Mouse (Mus musculus) erythroblast, adult 5-6 weeks (primary cell): ENCODE results near the gene Adam30. TPM values are rescaled to one million over a fixed set of nuclear protein-coding genes. Genes with fewer than 3 reads are reported as not detected.

Source experiments
- ATAC-seq: replicated peaks from 2 replicates; pipeline ENCODE4 v1.8.0; 2016; ENCODE audit warnings: moderate number of reproducible peaks, mild to moderate bottlenecking, moderate TSS enrichment, inconsistent platforms; ENCODE audit not compliant: poor library complexity, low FRiP score, severe bottlenecking
- total RNA-seq, 2 experiments: library from RNA; stranded (forward) in 1 of 2; stranded (reverse) in 1 of 2; fragments of 150-400 nt in 1 of 2; fragments of 200-764, 138-1000 nt in 1 of 2; gene quantifications; 2 replicates each; pipeline versions ENCODE4 v1.2.3 to v1.2.4; 2015 to 2017; ENCODE audit warnings: low replicate concordance in 2 of 2

Adam30 gene
- total RNA-seq, 2 experiments from 2014 or later = 0.09 TPM; not detected in 1

GRCm38 (mm10) chr3:98180805-98181204, 20.4 kb downstream of the Adam30 start:
- no peak for ATAC-seq

- no peak for ATAC-seq
Observed at GRCm38 (mm10) chr3:98185163-98185714, 24.8 kb downstream of the Adam30 start.

GRCm38 (mm10) chr3:98187777-98188176, 27.3 kb downstream of the Adam30 start:
- no peak for ATAC-seq

GRCm38 (mm10) chr3:98197711-98198532, 37.5 kb downstream of the Adam30 start:
- no peak for ATAC-seq

GRCm38 (mm10) chr3:98199747-98200146, 39.3 kb downstream of the Adam30 start:
- ATAC-seq = no peak

GRCm38 (mm10) chr3:98203282-98203681, 42.9 kb downstream of the Adam30 start:
- ATAC-seq = no peak

- no peak for ATAC-seq
Observed at GRCm38 (mm10) chr3:98206977-98207376, 46.5 kb downstream of the Adam30 start.

GRCm38 (mm10) chr3:98209161-98209560, 48.7 kb downstream of the Adam30 start:
- no peak for ATAC-seq

GRCm38 (mm10) chr3:98210860-98211259, 50.4 kb downstream of the Adam30 start:
- no peak for ATAC-seq

GRCm38 (mm10) chr3:98211301-98212081, 51.1 kb downstream of the Adam30 start:
- no peak for ATAC-seq

Other genes with a start within 250 kb of the Adam30 start
- gene Notch2, start 147.1 kb upstream of the Adam30 start, total RNA-seq (2015; ENCODE audit: low replicate concordance) = 11.1 and 14.4 TPM in 2 replicates
- gene Notch2, start 147.1 kb upstream of the Adam30 start, total RNA-seq (2017; ENCODE audit: low replicate concordance) = 11.2 and 11.5 TPM in 2 replicates
- not detected in 2 replicates for gene Reg4, start 61.5 kb downstream of the Adam30 start, total RNA-seq (2015; ENCODE audit: low replicate concordance)
- gene Reg4, start 61.5 kb downstream of the Adam30 start, total RNA-seq (2017; ENCODE audit: low replicate concordance) = not detected in 2 replicates
- gene Hmgcs2, start 119.8 kb downstream of the Adam30 start, total RNA-seq (2015; ENCODE audit: low replicate concordance) = 0.42 TPM in 1 of 2 replicates, not detected in the other
- gene Hmgcs2, start 119.8 kb downstream of the Adam30 start, total RNA-seq (2017; ENCODE audit: low replicate concordance) = not detected in 2 replicates
- 9.4 and 11.5 TPM in 2 replicates for gene Phgdh, start 179.4 kb downstream of the Adam30 start, total RNA-seq (2015; ENCODE audit: low replicate concordance)
- gene Phgdh, start 179.4 kb downstream of the Adam30 start, total RNA-seq (2017; ENCODE audit: low replicate concordance) = 26.4 and 30.0 TPM in 2 replicates
- gene Zfp697, start 221.8 kb downstream of the Adam30 start, total RNA-seq (2015; ENCODE audit: low replicate concordance) = 1.2 TPM in 1 of 2 replicates, not detected in the other
- gene Zfp697, start 221.8 kb downstream of the Adam30 start, total RNA-seq (2017; ENCODE audit: low replicate concordance) = 0.09 and 0.14 TPM in 2 replicates